ENCODE assay signal across 9 mouse cellular contexts in the genomic region with DNA sequence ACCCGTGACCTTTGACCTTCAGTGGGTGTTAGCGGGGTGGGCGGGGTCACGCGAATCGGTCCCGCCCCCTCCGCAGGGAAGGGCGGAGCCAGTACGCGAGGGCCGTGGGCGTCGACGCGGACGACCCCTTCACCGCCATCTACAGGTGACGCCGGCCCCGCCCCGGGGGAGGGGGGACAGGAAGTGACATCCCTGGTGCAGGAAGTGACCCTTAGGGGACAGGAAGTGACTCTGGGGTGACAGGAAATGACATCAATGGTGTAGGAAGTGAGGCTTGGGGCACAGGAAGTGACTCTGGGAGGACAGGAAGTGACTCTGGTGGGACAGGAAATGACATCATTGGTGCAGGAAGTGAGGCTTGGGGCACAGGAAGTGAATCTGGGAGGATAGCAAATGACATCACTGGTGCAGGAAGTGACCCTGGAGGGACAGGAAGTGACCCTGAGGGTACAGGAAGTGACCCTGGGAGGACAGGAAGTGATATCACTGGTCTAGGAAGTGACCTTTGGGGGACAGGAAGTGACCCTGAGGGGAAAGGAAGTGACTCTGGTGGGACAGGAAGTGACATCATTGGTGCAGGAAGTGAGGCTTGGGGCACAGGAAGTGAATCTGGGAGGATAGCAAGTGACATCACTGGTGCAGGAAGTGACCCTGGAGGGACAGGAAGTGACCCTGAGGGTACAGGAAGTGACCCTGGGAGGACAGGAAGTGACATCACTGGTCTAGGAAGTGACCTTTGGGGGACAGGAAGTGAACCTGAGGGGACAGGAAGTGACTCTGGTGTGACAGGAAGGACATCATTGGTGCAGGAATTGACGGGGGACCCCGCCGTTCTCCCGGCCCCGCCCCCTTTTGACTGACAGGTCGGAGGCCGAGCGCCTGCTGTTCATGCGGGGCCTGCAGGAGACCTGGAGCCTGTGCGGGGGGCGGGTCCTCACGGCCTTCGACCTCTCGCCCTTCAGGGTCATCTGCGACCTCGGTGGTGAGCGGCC. TPM values are rescaled to one million over a fixed set of nuclear protein-coding genes. Genes with fewer than 3 reads are reported as not detected.
DNase-seq lines count a peak whose midpoint lies in the region; ATAC-seq and TF ChIP-seq lines count a peak whose summit lies in the region.
"Had no signal": no experiment of that assay in that cellular context is flagged by ENCODE, and none has a peak within 500 bp of the region (broad histone marks: within the 10 kb centered on the region; RNA-seq: fewer than 3 reads in every experiment).

No protein-coding gene starts in this region.

- TF ChIP-seq CTCF in G1E (IDR thresholded peaks at IDR 0.05; ENCODE audit: low read depth, low read length) = no peak

- no peak overlapping the region for H3K4me3 ChIP-seq in hindbrain, embryonic 11.5 days (ENCODE audit: low read depth, low read length)
- no peak overlapping the region for H3K4me3 ChIP-seq in hindbrain, embryonic 10.5 days
- peak overlapping the region; percentile 42; the same call in 1 of the 2 replicates for H3K4me3 ChIP-seq in G1E (ENCODE audit: low read depth, low read length)
- no peak overlapping the region; a peak in 1 of 4 replicates for H3K4me3 ChIP-seq in heart, embryonic 14.5 days (ENCODE audit: control insufficient read depth in 1 of 2, insufficient read depth in 1 of 2, low read depth in 1 of 2, low read length in 2 of 2)
- peak overlapping the region; percentile 84 for H3K4me3 ChIP-seq in megakaryocyte, embryonic 14.5 days (replicated peaks)
- H3K4me3 ChIP-seq: layer of hippocampus, adult 2 months had no signal

- H3K27ac ChIP-seq in hindbrain, embryonic 11.5 days (ENCODE audit: low read depth, low read length) = no peak overlapping the region
- H3K27ac ChIP-seq in hindbrain, embryonic 10.5 days = no peak overlapping the region
- H3K27ac ChIP-seq in heart, embryonic 14.5 days (replicated peaks in 1 of 2; ENCODE audit: control insufficient read depth in 1 of 2, insufficient read depth in 1 of 2, low read depth in 2 of 2, low read length in 2 of 2) = no peak overlapping the region
- H3K27ac ChIP-seq: layer of hippocampus, adult 2 months had no signal

- H3K4me2 ChIP-seq in hindbrain, embryonic 11.5 days (replicated peaks; ENCODE audit: low read depth, low read length) = no peak overlapping the region
- no peak overlapping the region for H3K4me2 ChIP-seq in heart, embryonic 14.5 days (ENCODE audit: low read length)

- no peaks in the 10 kb centered on the region for H3K27me3 ChIP-seq in hindbrain, embryonic 11.5 days (ENCODE audit: control insufficient read depth, insufficient read depth, low read length)
- H3K27me3 ChIP-seq in hindbrain, embryonic 10.5 days (ENCODE audit: insufficient read depth, poor library complexity, severe bottlenecking) = no peaks in the 10 kb centered on the region
- no peaks in the 10 kb centered on the region for H3K27me3 ChIP-seq in G1E (ENCODE audit: insufficient read depth, low read length)
- H3K27me3 ChIP-seq in heart, embryonic 14.5 days (ENCODE audit: control insufficient read depth, insufficient read depth, low read length) = no peaks in the 10 kb centered on the region
- H3K27me3 ChIP-seq in megakaryocyte, embryonic 14.5 days (replicated peaks) = no peaks in the 10 kb centered on the region

- H3K9me3 ChIP-seq in hindbrain, embryonic 11.5 days (ENCODE audit: control insufficient read depth, low read length) = peaks cover 37% of the 10 kb centered on the region
- peaks cover 55% of the 10 kb centered on the region for H3K9me3 ChIP-seq in hindbrain, embryonic 10.5 days
- peaks cover 54% of the 10 kb centered on the region for H3K9me3 ChIP-seq in G1E (replicated peaks)
- peaks cover 52% of the 10 kb centered on the region for H3K9me3 ChIP-seq in heart, embryonic 14.5 days (ENCODE audit: control insufficient read depth, low read length)
- H3K9me3 ChIP-seq in megakaryocyte, embryonic 14.5 days = peaks cover 54% of the 10 kb centered on the region

- no peak for DNase-seq in hindbrain, embryonic 11.5 days (ENCODE audit: low spot score)
- DNase-seq in hindbrain, embryonic 10.5 days (ENCODE audit: low spot score) = no peak
- DNase-seq in A20 (ENCODE audit: low read depth, low spot score) (peak; percentile 16), G1E (ENCODE audit: low spot score) (no peak)
- peak; percentile 73 for DNase-seq in telencephalon, adult 2 months (ENCODE audit: low read depth, low spot score)

- no peaks in the 10 kb centered on the region for H3K4me1 ChIP-seq in hindbrain, embryonic 11.5 days (replicated peaks; ENCODE audit: control insufficient read depth, insufficient read depth, low read length)
- H3K4me1 ChIP-seq in hindbrain, embryonic 10.5 days (replicated peaks) = no peaks in the 10 kb centered on the region
- H3K4me1 ChIP-seq in G1E (ENCODE audit: insufficient read depth, low read depth, low read length) = no peaks in the 10 kb centered on the region
- no peaks in the 10 kb centered on the region for H3K4me1 ChIP-seq in heart, embryonic 14.5 days (ENCODE audit: control insufficient read depth in 2 of 2, insufficient read depth in 2 of 2, low read length in 2 of 2)
- no peaks in the 10 kb centered on the region; the same call in 1 of the 2 replicates for H3K4me1 ChIP-seq in megakaryocyte, embryonic 14.5 days

- ATAC-seq in hindbrain, embryonic 11.5 days (ENCODE audit: low FRiP score) = peak; percentile 39; the same call in 1 of the 2 replicates
- no peak for ATAC-seq in G1E (ENCODE audit: extremely low read depth, insufficient number of reproducible peaks, low FRiP score, poor library complexity, severe bottlenecking)
- 0 out of 2 replicates have a peak, but pooled peaks have one; percentile 27 for ATAC-seq in heart, embryonic 14.5 days (ENCODE audit: insufficient number of reproducible peaks, insufficient read depth, low FRiP score, low read depth)

- H3K36me3 ChIP-seq in hindbrain, embryonic 11.5 days (ENCODE audit: control insufficient read depth, insufficient read depth, low read length) = peaks cover 14% of the 10 kb centered on the region; the same call in 1 of the 2 replicates
- H3K36me3 ChIP-seq in hindbrain, embryonic 10.5 days = peaks cover 51% of the 10 kb centered on the region
- H3K36me3 ChIP-seq in G1E (replicated peaks) = peaks cover 21% of the 10 kb centered on the region
- H3K36me3 ChIP-seq in heart, embryonic 14.5 days (ENCODE audit: control insufficient read depth, insufficient read depth, low read length) = no peaks in the 10 kb centered on the region
- peaks cover 8% of the 10 kb centered on the region for H3K36me3 ChIP-seq in megakaryocyte, embryonic 14.5 days (replicated peaks; ENCODE audit: low read length)

- 87% methylated on average over 25 of the region's 39 CpGs for WGBS in hindbrain, embryonic 11.5 days
- WGBS in hindbrain, embryonic 10.5 days = 87% methylated on average over 39 of the region's 39 CpGs
- 84% methylated on average over 39 of the region's 39 CpGs for WGBS in heart, embryonic 14.5 days

- no peak overlapping the region for H3K9ac ChIP-seq in hindbrain, embryonic 11.5 days (ENCODE audit: low read depth, low read length)
- no peak overlapping the region for H3K9ac ChIP-seq in heart, embryonic 14.5 days (ENCODE audit: low read length)

RNA-seq across cellular contexts. Expression of gene Asmt, which starts 2.7 kb away (rescaled TPM):
- not detected in 2 replicates for polyA plus RNA-seq in hindbrain, embryonic 11.5 days (2014; fragmentation: Nextera tagmentation; extraction: Ambion mirVana)
- not detected in 2 replicates for polyA plus RNA-seq in hindbrain, embryonic 10.5 days (2016; fragmentation: Nextera tagmentation; extraction: Ambion mirVana)
- total RNA-seq in G1E (2014; fragmentation: Nextera tagmentation) (not detected in 2 replicates), G1E (2017) (not detected in 2 replicates)
- 0.08 and 0.12 TPM in 2 replicates for polyA plus RNA-seq in G1E (2012)
- polyA plus RNA-seq in heart, embryonic 14.5 days (2014; fragmentation: Nextera tagmentation; extraction: Ambion mirVana) = not detected in 2 replicates
- 0.10 and 2.0 TPM in 2 replicates for polyA plus RNA-seq in megakaryocyte, embryonic 14.5 days (2012; ENCODE audit: insufficient read depth, low replicate concordance)
- polyA plus RNA-seq: testis, adult 2 months had no signal

Comparison
In these comparisons a context has a peak if more than half of its experiments do, and no peak if none do; other contexts are left out.
1. DNase-seq: peak in A20 (single experiment) and telencephalon, adult 2 months (single experiment); none in hindbrain, embryonic 11.5 days (single experiment), hindbrain, embryonic 10.5 days (single experiment) and G1E (single experiment).
2. H3K4me3 ChIP-seq: peak in G1E (single experiment) and megakaryocyte, embryonic 14.5 days (single experiment); none in hindbrain, embryonic 11.5 days (single experiment), hindbrain, embryonic 10.5 days (single experiment) and heart, embryonic 14.5 days (0 of 2).